Mouse (Mus musculus): ENCODE data around the gene AW822073.
"Not testable (repeated sequence)": the region's sequence is repeated elsewhere in the genome, so short reads cannot be mapped to it uniquely, and the experiment has no call there.

Gene AW822073

DNA sequence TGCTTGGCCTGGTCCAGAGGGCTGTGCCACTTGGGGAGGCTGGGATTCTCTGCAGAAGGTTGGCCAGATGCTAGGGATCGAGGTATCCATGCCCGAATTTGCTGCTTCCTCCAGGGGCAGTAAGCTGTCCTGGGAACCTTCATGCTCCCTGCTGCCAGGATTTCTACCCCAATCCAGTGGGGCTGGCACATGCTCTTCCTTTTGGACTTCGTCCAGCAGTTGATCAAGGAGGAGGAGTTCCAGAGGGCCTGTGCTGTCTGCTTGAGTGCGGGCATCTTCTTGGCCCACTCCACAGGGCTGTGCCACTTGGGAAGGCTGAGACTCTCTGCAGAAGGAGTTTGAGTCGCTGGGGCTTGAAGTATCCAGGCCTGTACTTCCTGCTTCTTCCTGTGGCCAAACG lies 1.6 kb downstream of the AW822073 start:
- not testable (repeated sequence) for DNase-seq (ENCODE audit: extremely low read depth, insufficient read length, low spot score)

DNA sequence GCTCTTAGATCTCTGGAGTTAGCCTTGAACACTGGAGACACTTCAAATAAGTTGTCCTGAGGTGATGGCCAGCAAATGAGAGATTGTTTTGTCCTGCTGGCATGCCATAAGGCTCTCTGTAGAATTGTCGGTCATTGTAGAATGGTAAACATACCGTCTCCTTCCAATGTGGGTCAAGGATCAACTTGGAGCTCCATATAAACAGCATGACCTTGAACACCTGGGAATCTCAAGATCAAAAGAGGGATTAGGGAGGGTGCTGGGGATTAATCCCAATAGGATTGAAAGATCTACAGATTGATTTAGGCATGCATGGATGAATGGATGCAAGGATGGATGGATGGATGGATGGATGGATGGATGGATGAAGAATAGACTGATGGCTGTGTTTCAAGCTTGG lies 3.2 kb downstream of the AW822073 start:
- DNase-seq (ENCODE audit: extremely low read depth, insufficient read length, low spot score): not testable (repeated sequence)

DNA sequence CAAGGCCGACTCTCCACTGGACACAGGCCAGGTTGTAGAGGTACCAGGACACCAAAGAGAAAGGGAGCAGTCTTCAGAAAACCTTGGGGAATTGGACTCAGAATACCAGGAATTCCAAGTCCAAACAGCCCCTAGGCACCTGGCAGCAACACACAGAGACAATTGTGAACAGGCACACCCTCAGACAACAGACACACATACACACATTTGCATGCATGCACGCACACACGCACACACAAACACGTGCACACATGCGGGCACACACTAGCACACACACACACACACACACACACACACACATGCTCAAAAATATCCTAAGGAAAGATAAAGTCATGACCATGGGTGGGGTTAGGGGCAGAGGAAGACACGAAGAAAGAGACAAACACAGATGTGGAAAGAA lies 4.0 kb downstream of the AW822073 start:
- DNase-seq (ENCODE audit: extremely low read depth, insufficient read length, low spot score): no peak

DNA sequence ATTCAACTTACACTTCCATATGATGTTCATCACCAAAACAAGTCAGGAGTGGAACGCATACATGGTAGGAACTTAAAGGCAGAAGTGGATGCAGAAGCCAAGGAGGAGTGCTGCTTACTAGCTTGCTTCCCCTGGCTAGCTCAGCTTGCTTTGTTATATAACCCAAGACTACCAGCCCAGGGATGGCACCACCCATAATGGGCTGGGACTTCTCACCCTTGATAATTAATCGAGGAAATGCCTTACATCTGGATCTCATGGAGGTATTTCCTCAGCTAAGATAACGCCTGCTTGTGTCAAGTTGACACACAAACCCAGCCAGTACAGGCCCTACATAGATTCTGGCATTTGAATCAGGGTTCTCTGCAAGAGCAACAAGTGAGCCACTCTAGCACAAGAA lies 7.4 kb downstream of the AW822073 start:
- no peak for DNase-seq (ENCODE audit: extremely low read depth, insufficient read length, low spot score)

DNA sequence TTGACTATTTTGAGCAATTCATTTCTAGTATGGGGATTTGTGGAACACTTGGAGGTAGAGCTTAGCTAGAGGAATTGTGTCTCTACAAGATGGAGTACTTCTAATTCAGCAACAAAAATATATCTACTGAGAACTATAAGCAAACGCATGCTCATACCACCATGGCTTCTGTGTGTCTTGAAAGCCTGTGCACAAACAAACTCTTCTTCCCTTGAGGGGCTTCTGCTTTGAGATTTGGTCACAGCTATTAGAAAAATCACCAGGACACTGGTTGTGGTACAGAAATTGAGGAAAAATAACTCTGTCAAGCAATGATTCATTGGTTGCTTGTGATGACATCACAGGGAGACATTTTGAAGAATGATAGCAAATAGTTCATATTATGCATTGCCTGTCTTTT lies 9.4 kb downstream of the AW822073 start:
- DNase-seq (ENCODE audit: extremely low read depth, insufficient read length, low spot score): no peak

DNA sequence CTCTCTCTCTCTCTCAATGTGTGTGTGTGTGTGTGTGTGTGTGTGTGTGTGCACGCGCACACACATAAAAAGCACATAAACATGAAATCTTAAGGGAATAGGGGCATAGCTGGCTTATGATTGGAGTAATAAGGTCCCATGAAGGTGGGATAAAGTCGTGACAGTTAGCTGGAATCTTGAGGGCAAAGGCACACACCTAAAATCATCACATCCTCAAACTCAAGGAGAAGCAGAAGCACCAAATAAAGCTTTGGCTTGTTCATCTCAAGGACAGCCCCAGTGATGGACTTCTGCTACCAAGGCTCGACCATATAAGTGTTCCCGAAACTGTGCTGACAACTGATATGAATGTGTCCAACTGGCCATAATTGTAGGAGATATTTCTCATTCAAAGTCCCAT lies 9.8 kb downstream of the AW822073 start:
- DNase-seq (ENCODE audit: extremely low read depth, insufficient read length, low spot score): no peak

DNA sequence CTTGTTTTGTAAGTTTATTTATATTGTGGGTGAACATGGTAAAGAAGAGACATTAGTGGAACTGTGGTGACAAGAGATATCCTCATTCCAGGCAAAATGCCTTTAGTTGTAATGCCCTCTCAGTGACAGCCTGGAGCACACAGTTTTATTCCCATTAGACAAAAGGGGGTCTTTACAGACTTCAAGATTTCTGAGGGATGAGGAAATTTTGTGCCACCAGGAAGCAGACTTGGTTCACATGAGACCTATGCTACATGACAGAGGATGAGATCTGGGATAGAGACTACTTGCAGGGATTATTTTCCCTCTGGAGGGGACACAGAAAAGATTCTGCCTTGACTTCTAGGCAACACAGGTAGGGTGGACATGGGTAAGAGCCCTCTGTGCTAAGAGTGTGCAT lies 10.2 kb downstream of the AW822073 start:
- no peak for DNase-seq (ENCODE audit: extremely low read depth, insufficient read length, low spot score)

DNA sequence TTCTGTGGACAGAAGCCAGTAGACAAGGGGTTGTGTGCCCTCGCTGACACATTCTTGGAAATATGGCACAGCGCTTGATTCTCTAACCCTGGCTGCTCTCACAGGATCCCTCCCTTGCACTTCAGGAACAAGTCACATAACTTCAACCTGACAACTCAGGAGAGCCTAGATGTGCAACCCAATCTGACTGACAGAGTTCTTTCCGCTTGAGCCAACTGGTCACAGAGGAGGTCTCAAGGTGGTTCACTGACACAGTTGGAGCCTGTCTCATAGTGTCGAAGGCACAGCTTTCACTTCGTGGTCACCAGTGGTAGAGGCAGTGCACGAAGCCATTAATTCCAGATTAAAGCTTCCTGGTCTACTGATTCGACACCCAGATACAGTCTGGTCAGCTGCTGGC lies 12.5 kb downstream of the AW822073 start:
- DNase-seq (ENCODE audit: extremely low read depth, insufficient read length, low spot score): no peak

DNA sequence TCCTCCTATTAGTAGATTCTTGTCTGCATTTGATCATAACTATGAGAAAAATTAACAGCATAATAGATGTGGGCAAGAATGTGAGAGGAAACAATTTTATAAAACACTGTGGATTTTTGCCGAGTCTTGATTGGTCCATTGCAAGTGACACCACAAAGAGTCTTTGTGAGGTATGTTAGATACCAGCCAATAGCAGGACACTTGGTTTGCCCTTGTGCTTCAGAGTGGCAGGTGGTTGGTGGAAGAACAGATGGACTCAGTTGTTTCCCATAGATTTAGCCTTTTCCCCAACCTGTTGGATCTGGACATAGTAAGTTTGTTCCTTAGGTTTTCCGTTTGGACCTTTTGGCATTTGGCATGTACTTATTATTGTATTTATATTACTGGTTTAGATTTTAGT lies 13.5 kb downstream of the AW822073 start:
- DNase-seq (ENCODE audit: extremely low read depth, insufficient read length, low spot score): no peak

DNA sequence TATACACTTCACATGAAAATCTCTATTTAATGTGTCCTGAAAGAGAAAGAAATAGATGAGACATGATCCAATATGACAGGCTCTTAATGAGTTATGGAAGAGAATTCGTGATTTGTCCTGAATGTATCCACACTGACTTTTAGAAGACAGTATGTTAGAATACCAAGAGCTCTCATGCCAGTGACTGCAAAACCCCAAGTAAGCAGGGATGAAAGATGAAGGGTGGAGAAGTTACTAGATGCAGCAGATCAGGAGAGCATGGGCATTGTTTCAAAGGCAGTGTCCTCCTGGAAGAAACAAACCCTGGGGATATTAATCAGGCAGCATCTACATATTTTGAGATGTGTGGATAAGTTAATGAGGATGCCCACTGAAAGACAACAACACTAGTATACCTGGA lies 14.2 kb downstream of the AW822073 start:
- no peak for DNase-seq (ENCODE audit: extremely low read depth, insufficient read length, low spot score)

DNA sequence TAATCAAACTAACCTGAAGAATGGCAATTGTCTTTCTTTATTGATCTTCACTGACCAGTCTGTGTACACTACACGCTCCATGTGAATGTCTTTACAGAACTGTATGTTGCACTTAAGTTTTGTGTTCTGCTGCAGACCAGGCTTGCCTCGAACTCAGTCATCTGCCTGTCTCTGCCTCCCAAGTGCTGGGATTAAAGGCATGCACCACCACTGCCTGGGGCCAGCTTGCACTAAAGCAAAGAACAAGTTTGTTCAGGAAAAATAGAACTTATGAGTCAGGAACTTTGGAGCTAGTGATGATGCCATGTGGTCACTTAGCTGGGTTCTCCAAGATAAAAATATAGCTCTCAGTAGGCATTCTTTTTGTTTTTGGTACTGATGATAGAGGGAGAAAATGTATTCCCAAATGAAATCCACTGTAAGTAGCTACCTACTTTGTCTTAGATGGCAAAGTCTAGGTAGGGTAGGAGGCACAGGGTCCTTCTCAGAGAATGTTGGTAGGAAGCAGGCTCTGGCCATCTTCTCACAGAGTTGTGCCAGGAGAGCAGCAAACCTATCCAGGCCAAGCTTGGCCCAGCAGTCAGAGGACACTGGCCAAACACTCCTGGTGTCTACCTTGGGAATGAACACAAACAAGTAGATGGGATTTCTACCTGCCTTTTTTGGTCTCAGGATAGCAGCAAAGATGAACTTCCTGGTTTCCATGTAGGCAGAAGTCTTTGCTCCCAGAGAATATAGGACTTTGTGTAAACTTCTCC lies 14.8 kb downstream of the AW822073 start:
- no peak for DNase-seq (ENCODE audit: extremely low read depth, insufficient read length, low spot score)

DNA sequence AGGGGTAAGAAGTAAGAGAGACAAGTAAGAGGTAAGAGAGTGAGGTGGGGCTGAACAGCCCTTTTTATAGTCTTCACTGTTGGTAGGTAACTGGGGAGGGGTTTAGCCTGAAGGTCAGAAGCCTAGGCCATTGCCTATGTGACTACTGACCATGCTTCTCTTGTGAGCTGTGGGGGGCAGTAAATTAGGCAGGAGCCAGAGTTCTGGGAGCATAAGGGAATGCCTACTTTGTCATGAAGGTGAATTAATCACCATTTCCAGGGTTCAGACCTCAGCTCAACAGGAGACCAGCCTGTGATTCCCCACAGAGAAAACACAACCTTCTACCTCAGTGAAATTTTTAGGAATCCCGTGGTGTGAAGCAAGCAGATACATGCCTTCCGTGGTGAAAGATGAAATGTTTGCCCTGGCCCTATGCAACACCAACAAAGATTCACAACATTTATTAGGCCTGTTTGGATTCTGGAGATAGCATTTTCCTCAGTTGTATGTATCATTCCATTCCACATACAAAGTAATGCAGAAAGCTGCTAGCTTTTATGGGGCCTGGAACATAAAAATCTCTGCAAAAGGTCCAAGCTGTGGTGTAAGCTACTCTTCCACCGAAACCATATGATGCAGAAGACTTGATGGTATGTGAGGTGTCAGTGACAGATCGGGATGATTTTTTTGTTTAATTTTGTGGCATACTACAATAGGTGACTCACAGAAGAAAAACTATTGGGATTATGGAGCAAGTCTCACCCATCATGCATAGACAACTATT lies 17.9 kb downstream of the AW822073 start:
- DNase-seq (ENCODE audit: extremely low read depth, insufficient read length, low spot score): no peak

DNA sequence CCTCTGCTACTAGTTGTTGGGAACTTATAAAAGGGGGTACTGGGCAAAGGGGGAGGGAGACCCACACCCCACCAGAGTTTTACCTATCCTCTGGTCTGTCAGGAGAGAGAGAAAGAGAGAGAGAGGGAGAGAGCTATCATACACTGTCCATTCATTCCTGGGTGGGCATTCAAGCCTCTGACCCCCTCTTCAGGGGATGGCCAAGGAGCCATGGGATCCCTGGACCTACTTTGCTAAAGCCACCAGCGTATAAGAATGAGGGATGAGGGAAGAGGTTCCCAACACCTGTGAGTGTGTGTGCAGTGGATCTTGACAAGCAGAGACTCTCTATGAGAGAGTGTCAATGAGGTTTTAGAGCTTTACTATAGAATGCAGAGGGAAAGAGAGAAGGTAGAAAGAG lies 18.7 kb downstream of the AW822073 start:
- DNase-seq (ENCODE audit: extremely low read depth, insufficient read length, low spot score): no peak
